Mouse (Mus musculus) ES-E14 (cell line): Measurements from ENCODE around the gene Gfi1b.

Experiments
- MAFK ChIP-seq: IDR thresholded peaks from 2 replicates; pipeline ENCODE4 v1.6.1; 2014; ENCODE audit warnings: mild to moderate bottlenecking, low read depth, low read length, inconsistent platforms; ENCODE audit not compliant: insufficient read depth
- ZNF384 ChIP-seq: IDR thresholded peaks from 2 replicates; pipeline ENCODE4 v1.6.1; 2012; ENCODE audit warnings: low read depth, low read length, inconsistent platforms

- TF ChIP-seq ZNF384 (no peak), MAFK (no peak)
These were observed 51.9 kb downstream of the Gfi1b start for GRCm38 (mm10) chr2:28569903-28570302.
